Mouse (Mus musculus): ENCODE measurements around the gene Mrps12.

DNA sequence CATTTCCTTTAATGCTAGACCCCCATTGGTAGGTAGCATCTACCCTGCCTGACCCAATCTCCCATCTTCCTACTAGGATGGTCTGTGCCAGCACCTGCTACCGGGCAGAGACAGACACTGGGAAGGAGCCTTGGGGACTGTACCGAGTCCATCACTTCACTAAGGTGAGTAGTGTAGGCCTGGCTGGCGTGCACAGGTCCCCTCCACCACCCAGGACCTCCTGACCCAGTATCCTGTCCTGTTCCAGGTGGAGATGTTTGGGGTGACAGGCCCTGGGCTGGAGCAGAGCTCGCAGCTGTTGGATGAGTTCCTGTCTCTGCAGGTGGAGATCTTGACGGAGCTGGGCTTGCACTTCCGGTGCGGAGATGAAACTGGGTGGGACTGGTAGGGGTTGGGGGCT, 8.3 kb upstream of the Mrps12 start:
- TF ChIP-seq CTCF (IDR thresholded peaks at IDR 0.05; ENCODE audit: low read depth, low read length) = no peak
- no peak for TF ChIP-seq POLR2A (IDR thresholded peaks at IDR 0.05; ENCODE audit: insufficient read depth, low read length)
- no peak for TF ChIP-seq EP300 (IDR thresholded peaks at IDR 0.05; ENCODE audit: insufficient read depth, low read depth, low read length)
